Mouse (Mus musculus) telencephalon, adult 2 months (tissue): ENCODE results near the gene Ralgps2.

Source experiments
- DNase-seq: peaks from one replicate; pipeline ENCODE4 v3.0.0-alpha.2; 2011; ENCODE audit warnings: low read depth, low spot score

The Ralgps2 gene

DNA sequence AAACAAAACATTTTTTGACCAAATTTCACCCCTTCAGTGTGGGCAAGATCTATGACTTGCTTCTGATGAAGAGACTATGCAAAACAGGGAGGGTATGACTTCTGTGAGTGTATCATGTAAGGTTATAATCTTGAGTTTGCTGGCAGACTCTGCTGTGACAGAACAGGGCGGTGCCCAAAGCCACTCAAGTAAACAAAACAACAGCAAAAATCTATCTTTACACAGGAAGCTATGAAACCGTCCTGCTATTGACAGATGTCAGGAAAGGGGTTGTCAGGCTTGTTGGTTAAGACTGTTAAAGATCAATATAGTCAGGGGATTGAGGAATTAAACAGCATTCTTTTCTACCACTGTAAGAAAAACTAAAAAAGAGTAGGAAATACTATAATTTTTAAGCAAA is 33.8 kb downstream of the Ralgps2 start:
- DNase-seq: no peak

DNA sequence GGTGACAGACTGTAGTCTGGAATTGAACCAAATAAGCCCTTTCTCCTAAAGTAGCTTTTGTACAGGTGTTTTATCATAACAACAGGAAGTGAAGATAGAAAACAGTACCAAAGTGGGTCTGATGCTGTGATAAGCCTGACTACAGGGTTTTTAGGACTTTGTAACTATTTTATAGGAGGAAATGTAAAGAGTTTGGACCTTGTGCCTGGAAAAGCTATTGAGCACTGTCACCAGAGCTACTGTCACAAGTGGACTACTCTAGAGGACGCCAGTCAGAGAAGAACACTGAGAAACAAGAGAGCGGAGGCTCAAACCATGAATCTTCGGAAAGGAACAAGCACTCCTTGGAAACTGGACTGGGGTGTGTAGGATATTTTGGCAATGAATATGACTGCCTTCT is 35.5 kb downstream of the Ralgps2 start:
- DNase-seq: no peak

DNA sequence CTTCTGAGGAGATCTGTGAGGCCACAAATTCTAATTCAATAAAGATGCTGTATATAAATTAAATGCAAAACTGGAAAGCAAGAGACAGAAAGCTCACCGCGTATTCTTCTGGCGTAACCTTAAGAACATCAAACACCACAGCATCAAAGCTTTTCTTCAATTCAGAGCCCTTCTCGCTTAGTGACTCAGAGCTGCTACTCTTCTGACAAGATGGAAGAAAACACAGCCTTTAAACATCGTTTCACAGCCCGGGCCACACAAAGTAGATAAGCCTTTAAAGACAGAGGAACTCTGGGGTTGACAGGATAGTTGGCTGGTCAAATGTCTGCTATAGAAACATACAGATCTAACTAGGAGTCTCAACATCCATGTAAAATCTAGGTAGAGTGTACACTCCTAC is 37.7 kb downstream of the Ralgps2 start:
- no peak for DNase-seq

DNA sequence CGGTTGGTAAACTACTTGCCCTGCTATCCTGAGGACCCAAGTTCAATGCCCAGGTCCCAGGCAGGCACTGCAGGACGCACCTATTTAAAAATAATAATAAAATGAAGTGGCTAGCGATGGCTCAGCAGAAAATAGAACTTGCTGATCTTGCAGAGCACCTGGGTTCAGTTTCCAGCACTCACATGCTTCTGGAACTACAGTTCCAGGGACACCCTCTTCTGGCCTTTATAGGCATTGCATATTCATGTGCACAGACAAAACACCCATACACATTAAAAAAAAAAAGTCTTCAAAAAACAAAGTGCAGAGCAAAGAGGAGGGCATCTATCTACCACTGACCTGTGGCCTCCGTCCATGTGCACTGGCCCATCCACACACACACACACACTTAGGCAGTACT is 47.9 kb downstream of the Ralgps2 start:
- no peak for DNase-seq

DNA sequence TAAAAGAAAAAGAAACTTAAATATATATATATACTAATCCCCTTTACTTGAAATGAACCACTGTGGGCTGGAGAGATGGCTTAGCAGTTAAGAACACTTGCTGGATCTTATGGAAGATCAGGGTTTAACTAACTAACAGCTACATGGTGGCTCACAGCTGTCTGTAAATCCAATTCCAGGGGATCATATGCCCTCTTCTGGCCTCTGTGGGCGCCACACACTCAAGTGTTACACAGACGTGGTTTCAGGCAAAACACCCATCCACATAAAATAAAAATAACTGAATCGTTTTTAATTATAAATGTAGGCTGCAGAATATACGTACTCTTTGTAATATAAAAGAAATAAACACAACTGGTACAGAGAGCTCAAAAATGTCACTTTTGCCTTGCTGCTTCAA is 50.6 kb downstream of the Ralgps2 start:
- no peak for DNase-seq

DNA sequence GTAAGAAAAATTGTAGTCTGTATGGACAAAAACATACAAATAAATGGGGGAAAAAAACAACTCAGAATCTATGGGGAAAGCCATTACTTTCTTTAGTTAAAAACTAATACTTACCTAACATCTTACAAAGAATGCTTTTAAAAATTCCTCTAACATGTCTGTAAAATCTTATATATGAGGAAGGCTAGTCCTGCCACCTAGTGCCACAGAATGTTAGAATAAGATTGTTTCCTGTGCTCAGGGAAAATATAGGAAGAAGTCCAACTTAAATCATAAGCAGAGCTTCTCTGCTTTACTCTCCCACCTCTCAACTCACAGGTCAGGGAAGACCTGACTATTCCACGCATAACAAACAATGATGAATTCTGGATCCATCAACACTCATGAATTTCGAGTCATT is 53.5 kb downstream of the Ralgps2 start:
- no peak for DNase-seq

DNA sequence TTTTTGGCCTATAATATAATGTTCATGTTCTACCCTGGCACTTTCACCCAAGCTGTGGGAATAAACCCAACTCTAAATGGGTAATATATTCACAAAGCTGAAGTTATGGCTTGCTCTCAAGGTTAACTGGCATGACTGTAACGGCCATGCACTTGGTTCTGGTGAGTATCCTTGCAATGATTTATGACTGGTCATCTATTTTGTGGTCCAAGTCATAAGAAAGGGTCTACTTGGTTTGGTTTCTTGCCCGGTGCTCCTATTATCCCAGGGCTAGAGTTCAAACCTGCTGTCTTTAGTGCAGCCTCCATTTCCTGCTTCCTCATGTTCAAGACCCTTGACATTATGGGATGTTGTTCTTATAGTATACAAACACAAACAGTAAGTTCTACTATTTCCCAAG is 54.6 kb downstream of the Ralgps2 start:
- DNase-seq: no peak

DNA sequence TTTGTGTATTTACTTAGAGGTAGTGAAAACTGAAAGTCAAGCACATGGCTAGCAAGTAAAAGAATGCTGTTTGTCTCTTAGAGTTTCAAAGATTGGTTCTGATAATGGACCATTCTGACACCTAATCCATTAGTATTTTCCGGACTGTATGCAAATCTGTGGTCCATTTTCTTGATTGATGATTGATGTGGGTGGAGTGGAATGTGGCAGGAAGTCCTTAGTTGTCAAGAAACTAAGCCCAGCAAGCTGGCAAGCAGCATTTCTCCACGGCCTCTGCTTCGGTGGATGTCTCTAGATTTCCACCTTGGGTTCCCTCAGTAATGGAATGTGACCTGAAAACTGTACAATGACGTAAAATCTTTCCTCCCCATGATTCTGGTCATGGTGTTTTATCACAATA is 68.8 kb downstream of the Ralgps2 start:
- DNase-seq: no peak

DNA sequence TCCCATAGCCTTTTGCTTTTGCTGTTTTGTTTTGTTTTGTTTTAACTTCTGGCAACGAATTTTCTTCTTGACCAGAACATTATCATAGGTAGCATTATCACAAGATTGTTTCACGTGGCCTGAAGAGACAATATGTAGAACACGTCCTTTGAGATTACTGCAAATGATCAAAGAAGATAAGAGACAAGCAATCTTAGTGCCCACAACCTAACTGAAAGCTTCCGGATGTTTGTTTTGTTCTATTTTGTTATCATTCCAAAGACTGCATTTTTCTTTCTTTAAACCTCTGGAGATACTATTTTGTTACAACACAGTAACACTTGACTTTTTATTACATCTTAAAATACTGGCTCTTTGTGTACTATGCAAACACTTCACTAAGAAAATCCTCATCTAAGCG is 69.4 kb downstream of the Ralgps2 start:
- no peak for DNase-seq

DNA sequence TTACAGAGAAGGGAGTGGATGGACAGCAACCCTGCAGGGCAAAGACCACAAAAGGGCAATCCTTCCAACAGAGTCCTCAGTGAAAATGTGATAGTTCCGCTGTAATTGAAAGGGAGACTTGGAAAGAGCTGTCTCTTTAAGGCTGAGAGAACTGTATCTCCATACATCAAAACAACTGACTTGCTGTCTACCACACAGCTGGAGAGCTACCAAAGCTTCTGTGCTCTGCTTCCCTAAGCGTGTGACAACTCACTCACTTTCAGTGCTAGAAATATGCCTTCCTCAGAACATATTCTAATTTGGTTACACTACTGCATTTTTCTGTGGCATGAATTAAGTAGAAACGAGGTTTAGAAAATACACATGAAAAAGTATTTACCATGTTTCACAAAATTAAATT is 75.2 kb downstream of the Ralgps2 start:
- DNase-seq: peak; percentile 76

DNA sequence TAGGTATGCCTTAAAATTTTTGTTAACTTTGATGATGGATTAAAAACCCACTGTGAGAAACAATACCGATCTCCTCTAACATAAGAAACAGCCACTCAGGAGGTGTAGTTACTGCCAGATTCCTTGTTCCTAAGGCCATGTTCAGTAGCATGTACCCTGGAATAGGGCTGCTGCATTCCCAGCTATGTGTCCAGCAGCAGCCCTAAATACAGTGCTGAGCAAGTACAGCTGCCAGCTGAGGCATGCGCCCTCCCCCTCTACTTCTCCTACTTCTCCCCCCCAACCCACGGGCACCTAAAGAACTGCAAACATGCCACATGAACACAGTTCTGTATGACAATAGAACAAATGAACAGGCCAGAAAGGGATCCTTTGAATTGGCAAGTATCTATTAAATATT is 75.7 kb downstream of the Ralgps2 start:
- DNase-seq: no peak

DNA sequence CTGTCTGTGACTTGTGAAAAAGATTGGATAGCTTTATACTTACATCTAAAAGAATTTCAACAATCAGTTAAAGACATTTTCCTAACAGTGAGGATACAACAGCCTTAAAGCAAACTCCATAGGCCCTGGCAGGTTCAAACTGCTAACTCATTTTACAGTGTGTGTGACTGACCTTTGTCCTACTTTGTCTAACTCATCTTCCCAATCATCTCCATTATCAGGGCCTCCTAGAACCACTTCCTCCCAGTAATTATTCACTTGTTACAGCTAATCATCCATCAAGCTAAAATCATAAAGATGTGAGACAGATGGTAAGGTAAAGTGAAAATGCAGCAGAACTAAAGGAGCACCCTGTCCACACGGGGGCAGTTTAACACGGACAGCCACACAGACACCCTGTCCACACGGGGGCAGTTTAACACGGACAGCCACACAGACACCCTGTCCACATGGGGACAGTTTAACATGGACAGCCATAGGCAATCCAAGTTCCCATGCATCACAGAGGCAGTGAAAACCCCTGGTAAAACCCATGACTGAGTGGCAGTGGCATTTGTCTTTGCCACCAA is 77.9 kb downstream of the Ralgps2 start:
- no peak for DNase-seq

DNA sequence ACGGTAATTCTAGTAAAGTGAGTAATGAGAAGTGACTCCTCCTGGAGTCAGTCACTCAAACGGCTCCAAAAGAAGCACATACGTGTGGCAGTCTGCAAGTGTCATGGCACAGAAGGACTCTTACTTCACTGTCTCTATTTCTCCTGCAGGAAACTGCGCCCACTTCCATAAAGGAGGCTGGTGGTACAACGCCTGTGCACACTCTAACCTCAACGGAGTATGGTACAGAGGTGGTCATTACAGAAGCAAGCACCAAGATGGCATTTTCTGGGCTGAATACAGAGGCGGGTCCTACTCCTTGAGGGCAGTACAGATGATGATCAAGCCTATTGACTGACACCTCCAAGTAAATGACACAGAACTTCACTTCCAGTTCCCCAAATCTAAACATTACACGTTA is 79.2 kb downstream of the Ralgps2 start:
- no peak for DNase-seq

DNA sequence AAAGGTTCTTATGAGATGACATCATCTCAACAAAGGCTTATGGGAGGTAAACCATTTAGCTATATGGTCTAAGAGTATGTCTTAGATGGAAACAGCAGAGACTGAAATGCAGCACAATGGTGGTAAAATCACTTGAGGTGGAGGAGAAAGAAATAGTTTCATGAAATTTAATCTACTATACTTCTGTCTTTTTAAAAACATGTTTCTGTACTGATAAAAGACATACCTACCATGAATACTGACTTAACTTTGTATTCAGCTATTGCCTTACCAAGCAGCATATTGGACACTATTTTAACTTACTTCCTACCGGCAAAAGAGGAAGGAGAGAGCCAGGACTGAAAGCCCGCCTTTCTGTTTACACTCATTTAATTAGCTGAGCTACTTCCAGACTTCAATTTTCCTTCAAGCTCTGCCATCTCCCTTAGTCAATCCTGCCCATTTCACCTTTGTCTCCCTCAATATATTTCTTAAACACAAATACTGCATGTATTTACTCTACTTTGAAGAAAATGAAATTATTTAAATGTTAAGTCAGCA is 79.6 kb downstream of the Ralgps2 start:
- DNase-seq: no peak

DNA sequence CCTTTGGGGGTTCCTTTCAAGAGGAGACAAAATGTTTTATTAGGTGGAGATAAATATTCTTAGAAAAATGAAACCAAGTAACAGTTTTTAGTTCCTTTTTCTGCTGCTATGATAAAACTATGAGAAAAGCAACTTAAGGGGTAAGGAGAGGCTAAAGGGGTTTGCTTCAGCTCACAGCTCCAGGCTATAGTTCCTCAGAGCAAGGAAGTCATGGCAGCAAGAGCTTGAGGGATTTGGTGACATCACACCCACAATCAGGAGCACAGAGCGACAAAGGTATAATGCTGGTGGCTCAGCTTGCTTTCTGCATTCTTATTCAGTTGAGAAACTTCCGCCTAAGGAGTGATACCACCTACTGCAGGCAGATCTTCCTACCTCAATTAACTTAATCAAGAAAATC is 80.3 kb downstream of the Ralgps2 start:
- DNase-seq: no peak

DNA sequence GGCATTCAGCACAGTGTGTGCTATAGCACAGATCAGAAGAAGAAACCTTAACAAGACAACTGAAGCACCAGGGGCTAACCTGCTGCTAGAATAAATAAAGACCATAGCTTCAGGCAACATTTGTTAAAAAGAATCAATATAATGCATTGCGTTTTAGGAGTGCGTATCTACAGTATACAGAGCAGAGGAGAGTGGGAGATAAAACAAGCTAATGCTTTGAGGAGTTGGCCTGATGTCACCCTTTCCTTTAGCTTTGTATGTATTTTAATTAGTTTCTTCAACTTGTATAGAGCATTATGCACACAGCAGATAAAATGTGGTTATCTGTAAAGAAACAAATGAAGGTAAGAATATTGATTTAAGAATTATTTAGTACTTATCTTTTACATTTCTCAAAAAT is 82.8 kb downstream of the Ralgps2 start:
- DNase-seq: no peak

DNA sequence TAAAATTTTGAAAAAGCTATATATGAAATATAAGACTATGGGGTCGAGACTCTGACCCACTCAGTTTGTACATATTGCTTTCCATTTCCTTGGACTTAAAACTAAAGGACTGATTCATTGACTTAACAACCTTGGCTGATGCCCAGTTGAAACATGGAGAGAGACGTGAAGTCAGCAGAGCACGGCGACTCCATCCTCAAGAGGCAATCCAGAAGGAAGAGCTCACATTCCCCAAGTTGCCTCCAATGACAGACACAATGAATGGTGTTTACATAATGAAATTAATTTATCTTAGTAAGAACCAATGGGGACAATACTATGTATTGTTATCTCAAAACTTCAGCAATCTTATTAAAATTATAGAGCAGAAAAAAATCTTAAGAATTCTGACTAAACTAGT is 84.9 kb downstream of the Ralgps2 start:
- DNase-seq: no peak

DNA sequence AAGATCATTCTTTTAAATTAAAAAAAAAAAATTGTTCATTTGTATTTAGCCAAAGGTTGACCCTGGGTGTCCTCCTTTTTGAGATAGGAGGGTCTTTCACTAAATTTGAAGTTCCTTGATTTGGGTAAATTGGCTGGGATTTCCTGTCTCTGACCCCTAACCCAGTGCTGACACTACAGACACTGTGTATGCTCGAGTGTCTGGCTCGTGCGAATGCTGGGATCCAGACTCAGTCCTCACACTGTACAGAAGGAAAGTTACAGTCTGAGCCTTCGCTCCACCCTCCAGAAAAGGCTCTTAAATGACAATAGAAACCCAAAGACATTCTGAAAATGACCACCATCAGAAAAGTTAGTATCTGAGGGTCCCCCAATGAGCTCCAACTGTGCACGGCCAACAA is 86.6 kb downstream of the Ralgps2 start:
- no peak for DNase-seq

DNA sequence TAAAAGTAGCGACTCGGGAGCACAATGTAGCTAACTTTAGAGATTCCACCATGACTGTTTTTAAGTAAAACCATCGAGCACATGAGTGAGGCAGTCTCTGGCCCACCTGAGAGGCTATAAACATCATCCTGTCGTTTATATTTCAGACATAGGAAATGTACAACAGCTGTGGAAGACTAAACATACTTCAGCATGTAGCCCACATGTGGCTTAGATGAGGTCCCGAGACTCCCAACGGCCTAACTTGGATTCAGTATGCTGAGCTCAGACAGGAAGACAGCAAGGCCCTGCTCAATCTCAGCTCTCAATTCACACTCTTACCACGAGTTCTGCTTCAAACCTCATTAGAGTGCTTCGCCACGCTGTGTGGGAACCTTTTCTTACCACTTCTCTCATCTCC is 87.0 kb downstream of the Ralgps2 start:
- DNase-seq: no peak

DNA sequence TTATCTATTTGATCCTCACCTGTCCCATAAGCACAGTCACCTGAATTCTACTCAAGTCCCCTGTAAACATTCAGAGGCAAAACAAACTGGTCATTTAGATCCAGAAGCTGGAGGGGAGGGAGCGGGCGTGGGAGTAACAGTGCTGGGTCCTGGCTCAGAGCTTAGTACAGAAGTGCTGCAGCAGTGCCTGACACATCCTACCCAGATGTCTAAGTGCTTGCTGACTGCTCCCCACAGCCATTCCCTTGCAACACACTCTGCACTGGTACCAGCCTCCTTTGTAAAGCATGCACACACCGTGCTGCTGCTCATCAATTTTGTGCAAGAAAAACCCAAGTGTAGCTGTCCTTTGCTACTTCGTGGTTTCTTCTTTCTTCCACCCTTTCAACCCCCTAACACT is 92.3 kb downstream of the Ralgps2 start:
- DNase-seq: no peak

DNA sequence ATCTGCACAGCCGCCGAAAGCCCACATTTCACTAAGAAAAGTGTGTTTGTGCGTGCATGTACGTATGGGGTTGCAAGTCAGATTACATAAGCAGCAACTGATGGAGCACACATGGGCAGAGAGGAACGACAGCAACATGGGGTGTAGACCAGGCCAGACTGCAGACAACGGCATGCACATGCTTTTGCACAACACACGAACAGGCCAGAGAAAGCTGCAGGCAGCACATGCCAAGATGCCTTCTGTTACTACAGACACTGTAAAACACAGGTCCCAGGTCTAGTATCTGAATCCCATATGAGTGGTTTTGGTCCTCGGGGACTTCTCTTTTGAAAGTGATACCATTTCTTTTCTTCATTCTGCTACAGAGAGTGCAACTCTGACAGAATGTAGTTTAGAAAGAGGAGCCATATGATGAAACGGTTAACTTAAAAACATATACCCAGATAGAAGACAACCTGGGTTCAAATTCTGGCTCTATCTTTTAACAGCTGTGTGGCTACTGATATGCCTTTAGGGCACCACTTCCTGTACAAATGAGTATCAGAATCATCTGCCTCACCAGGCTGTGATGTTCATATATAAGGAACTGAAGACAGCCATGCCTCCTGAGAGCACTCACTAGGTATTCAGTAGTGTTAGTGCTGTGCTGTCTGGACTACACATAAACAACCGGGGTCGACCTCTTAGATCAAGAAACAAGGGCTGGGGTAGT is 97.6 kb downstream of the Ralgps2 start:
- DNase-seq: no peak

DNA sequence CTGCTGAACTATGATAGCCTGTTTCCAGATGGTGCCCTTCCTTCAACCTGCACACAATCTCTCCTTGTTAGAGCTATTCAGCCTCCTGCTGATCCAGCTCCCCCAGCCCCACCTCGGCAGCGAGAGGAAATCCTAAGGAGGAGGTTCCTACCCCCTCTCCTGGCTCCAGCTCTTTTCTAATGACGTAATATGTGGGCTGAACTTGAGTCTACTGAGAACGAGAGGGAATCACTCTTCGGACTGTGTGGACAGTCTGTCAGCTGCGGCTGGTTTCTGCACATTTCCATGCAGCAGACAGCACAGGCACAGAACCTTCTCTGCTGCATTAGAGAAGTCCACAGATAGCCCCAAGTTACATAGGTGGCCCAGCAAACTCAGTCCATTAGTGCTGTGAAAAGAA is 100.7 kb downstream of the Ralgps2 start:
- peak; percentile 31 for DNase-seq

DNA sequence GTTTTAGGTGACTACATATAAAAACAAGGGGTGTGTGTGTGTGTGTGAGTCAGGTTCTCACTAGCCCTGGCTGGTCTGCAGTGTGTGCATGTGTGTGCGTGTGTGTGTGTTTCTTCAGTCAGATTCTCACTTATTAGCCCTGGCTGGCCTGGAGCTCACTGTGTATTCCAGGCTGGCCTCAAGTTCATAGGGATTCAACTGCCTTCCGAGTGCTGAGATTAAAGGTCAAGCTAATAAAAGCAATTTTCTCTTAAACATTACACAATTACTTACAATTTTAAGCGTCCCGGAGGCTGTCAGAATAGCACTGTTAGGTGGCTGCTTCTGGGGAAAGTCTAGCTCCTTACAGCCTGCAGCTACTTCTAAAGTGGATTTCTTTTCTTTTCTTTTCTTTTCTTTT is 101.2 kb downstream of the Ralgps2 start, which contains the start of gene Angptl1:
Gene Angptl1, plus strand, starts transcription at position 386 of the 400 bp plus-strand sequence.
- no peak for DNase-seq

DNA sequence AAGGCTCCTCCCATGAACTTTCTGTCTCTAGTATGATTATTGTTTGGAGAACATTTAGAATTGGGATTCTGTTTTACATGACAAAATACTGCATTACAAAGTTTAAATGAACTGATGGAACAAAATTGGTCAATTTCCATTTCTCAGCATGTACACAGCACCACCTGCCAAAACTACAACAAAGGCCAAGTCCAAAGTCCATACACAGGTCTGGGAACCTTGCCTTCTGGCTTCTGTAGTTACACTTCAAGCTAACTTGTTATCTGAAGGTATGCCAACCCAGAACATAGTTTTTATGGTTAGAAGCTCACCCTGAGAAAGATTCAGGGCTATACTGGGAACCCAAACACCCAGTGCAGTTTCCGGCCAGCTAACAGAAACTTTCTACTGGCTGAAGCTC is 120.2 kb downstream of the Ralgps2 start:
- no peak for DNase-seq
